Mouse (Mus musculus): ENCODE results near the gene Parp6.

- no peak for TF ChIP-seq CTCF (IDR thresholded peaks at IDR 0.05; ENCODE audit: low read depth, low read length)
- no peak for TF ChIP-seq POLR2A (IDR thresholded peaks at IDR 0.05; ENCODE audit: extremely low read depth, insufficient read depth, low read length)
Observed at GRCm38 (mm10) chr9:59660421-59660820, 43.3 kb downstream of the Parp6 start.

All from liver, adult 2 months (tissue).